Mouse (Mus musculus): Measurements from ENCODE around the gene Asxl1. TPM values are rescaled to one million over a fixed set of nuclear protein-coding genes. Genes with fewer than 3 reads are reported as not detected.
A peak's percentile ranks its signal among the peaks of the same experiment; 100 is the strongest.

Asxl1 gene
- total and polyA plus RNA-seq, 3 experiments: 15.2 to 35.5 TPM; not detected in 1

DNA sequence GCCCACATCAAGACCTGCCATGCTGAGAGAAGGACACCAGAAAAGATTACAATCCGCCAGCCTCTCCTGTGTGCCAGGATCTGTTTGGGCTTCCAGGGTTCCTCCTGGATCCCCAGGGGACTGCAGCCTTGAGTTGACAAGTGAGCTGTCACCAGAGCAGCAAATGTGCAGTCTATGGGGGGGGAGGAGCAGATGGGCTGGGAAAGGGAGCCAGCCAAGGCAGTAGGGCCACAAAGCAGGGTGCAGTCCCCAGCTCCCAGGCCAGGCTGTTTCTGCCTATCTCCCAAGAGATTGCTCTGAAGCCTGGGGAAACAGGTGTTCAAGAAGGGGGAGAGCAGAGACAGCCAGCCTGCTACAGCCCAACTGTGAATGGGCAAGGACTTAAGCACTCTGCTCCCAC, 72.8 kb downstream of the Asxl1 start:
- no peak overlapping the region for H3K27ac ChIP-seq (ENCODE audit: control insufficient read depth, low read depth, low read length)
- H3K4me1 ChIP-seq (ENCODE audit: control insufficient read depth in 1 of 2, insufficient read depth in 2 of 2, low read length in 2 of 2): no peaks in the 10 kb centered on the region
- TF ChIP-seq MXI1 (IDR thresholded peaks at IDR 0.05; ENCODE audit: low read depth, low read length): no peak
- TF ChIP-seq JUND (IDR thresholded peaks at IDR 0.05; ENCODE audit: low read depth, low read length): no peak
- TF ChIP-seq MAFK (IDR thresholded peaks at IDR 0.05; ENCODE audit: borderline replicate concordance, low read depth, low read length): no peak
- TF ChIP-seq RCOR1 (IDR thresholded peaks at IDR 0.05; ENCODE audit: low read depth, low read length): no peak
- TF ChIP-seq MYC (IDR thresholded peaks at IDR 0.05; ENCODE audit: low read depth, low read length): no peak
- no peak for TF ChIP-seq POLR2AphosphoS5 (IDR thresholded peaks at IDR 0.05; ENCODE audit: borderline replicate concordance, low read depth, low read length)
- TF ChIP-seq CTCF (IDR thresholded peaks at IDR 0.05 in 2 of 3, conservative IDR thresholded peaks at IDR 0.05 in 1 of 3; ENCODE audit: control insufficient read depth in 1 of 3, insufficient read depth in 1 of 3, low read depth in 2 of 3, low read length in 3 of 3, poor library complexity in 1 of 3, severe bottlenecking in 1 of 3): no peak
- no peak for TF ChIP-seq ZC3H11A (IDR thresholded peaks at IDR 0.05; ENCODE audit: low read depth, low read length)
- TF ChIP-seq BHLHE40 (IDR thresholded peaks at IDR 0.05; ENCODE audit: borderline replicate concordance, low read depth, low read length): no peak
- no peak for TF ChIP-seq SIN3A (IDR thresholded peaks at IDR 0.05; ENCODE audit: low read length)
- TF ChIP-seq USF1 (IDR thresholded peaks at IDR 0.05; ENCODE audit: low read depth, low read length): no peak

DNA sequence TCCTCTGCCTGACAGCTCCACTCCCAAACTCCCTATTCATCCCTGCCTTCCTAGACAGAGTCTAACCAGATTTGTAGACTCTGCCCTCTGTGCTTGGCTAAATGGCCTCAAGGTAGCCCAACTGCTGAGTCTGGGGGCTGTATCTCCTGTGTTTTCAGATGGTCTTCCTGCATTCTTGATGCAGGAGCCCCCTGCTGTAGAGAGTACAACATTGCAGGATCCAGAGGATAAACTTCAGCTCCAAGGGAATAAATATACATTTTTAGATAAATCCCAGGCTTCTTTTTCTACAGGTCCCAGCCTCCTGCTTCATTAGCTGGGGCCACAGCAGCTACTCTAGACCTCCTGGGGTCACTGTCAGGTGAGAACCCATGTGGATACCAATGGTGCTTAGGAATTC, 75.6 kb downstream of the Asxl1 start:
- Histone ChIP-seq H3K9ac (ENCODE audit: control insufficient read depth, low read depth, low read length, poor library complexity, severe bottlenecking) (no peak overlapping the region), H3K79me2 (ENCODE audit: control insufficient read depth, insufficient read depth, low read length, poor library complexity) (no peaks in the 10 kb centered on the region), H3K4me1 (ENCODE audit: control insufficient read depth in 1 of 2, insufficient read depth in 2 of 2, low read length in 2 of 2) (no peaks in the 10 kb centered on the region), H3K36me3 (ENCODE audit: control insufficient read depth in 1 of 2, insufficient read depth in 2 of 2, low read length in 2 of 2) (no peaks in the 10 kb centered on the region), H3K27ac (ENCODE audit: control insufficient read depth, low read depth, low read length) (no peak overlapping the region), H3K9me3 (replicated peaks; ENCODE audit: insufficient read depth, low read length) (no peaks in the 10 kb centered on the region), H3K27me3 (ENCODE audit: control insufficient read depth in 1 of 2, insufficient read depth in 2 of 2, low read length in 2 of 2) (no peaks in the 10 kb centered on the region), H3K4me3 (ENCODE audit: control insufficient read depth in 1 of 2, insufficient read depth in 1 of 2, low read depth in 2 of 2, low read length in 2 of 2) (no peak overlapping the region)
- TF ChIP-seq BHLHE40 (IDR thresholded peaks at IDR 0.05; ENCODE audit: borderline replicate concordance, low read depth, low read length) (no peak), POLR2AphosphoS2 (IDR thresholded peaks at IDR 0.05; ENCODE audit: low read length) (no peak), UBTF (IDR thresholded peaks at IDR 0.05; ENCODE audit: borderline replicate concordance, insufficient read depth, low read depth, low read length) (no peak), ZC3H11A (IDR thresholded peaks at IDR 0.05; ENCODE audit: low read depth, low read length) (peak; percentile 38; the same call in 1 of the 2 replicates), RCOR1 (IDR thresholded peaks at IDR 0.05; ENCODE audit: low read depth, low read length) (no peak), CTCF (IDR thresholded peaks at IDR 0.05 in 2 of 3, conservative IDR thresholded peaks at IDR 0.05 in 1 of 3; ENCODE audit: control insufficient read depth in 1 of 3, insufficient read depth in 1 of 3, low read depth in 2 of 3, low read length in 3 of 3, poor library complexity in 1 of 3, severe bottlenecking in 1 of 3) (peak; percentile 32 to 58 (median 46)), MYB (IDR thresholded peaks at IDR 0.05; ENCODE audit: low read depth, low read length) (no peak), SIN3A (IDR thresholded peaks at IDR 0.05; ENCODE audit: low read length) (no peak), NELFE (IDR thresholded peaks at IDR 0.05; ENCODE audit: low read depth, low read length) (no peak), SMC3 (IDR thresholded peaks at IDR 0.05; ENCODE audit: low read depth, low read length) (peak; percentile 73), ZNF384 (IDR thresholded peaks at IDR 0.05; ENCODE audit: low read depth, low read length) (no peak), TCF12 (IDR thresholded peaks at IDR 0.05; ENCODE audit: low read depth, low read length) (no peak), EP300 (IDR thresholded peaks at IDR 0.05; ENCODE audit: low read depth in 1 of 2, low read length in 2 of 2) (no peak), RAD21 (IDR thresholded peaks at IDR 0.05; ENCODE audit: low read depth, low read length) (peak; percentile 48), MAZ (IDR thresholded peaks at IDR 0.05; ENCODE audit: low read depth, low read length) (no peak), GATA1 (IDR thresholded peaks at IDR 0.05; ENCODE audit: low read depth, low read length) (no peak), POLR2AphosphoS5 (IDR thresholded peaks at IDR 0.05; ENCODE audit: borderline replicate concordance, low read depth, low read length) (no peak)
- DNase-seq (ENCODE audit: low read depth, low spot score): peak; percentile 36

More for the DNA sequence above, 72.8 kb downstream of the Asxl1 start:
- Histone ChIP-seq H3K27me3 (ENCODE audit: control insufficient read depth in 1 of 2, insufficient read depth in 2 of 2, low read length in 2 of 2) (no peaks in the 10 kb centered on the region), H3K9me3 (replicated peaks; ENCODE audit: insufficient read depth, low read length) (no peaks in the 10 kb centered on the region), H3K79me2 (ENCODE audit: control insufficient read depth, insufficient read depth, low read length, poor library complexity) (no peaks in the 10 kb centered on the region), H3K36me3 (ENCODE audit: control insufficient read depth in 1 of 2, insufficient read depth in 2 of 2, low read length in 2 of 2) (no peaks in the 10 kb centered on the region; a peak in 1 of 4 replicates), H3K4me3 (ENCODE audit: control insufficient read depth in 1 of 2, insufficient read depth in 1 of 2, low read depth in 2 of 2, low read length in 2 of 2) (no peak overlapping the region), H3K9ac (ENCODE audit: control insufficient read depth, low read depth, low read length, poor library complexity, severe bottlenecking) (no peak overlapping the region)
- no peak for DNase-seq (ENCODE audit: low read depth, low spot score)

Data from MEL (cell line).